Mouse (Mus musculus) limb, embryonic 10.5 days (tissue): ENCODE measurements around the gene Ccdc89. TPM values are rescaled to one million over a fixed set of nuclear protein-coding genes. Genes with fewer than 3 reads are reported as not detected.

Source experiments
- DNase-seq: peaks from one replicate; pipeline ENCODE4 v3.0.0-alpha.2; 2017; ENCODE audit warnings: low spot score
- H3K27ac ChIP-seq: fragments of 300-500 bp; sonication (generic); 2 replicates; pipeline ENCODE4 v1.5.1; 2016; ENCODE audit warnings: mild to moderate bottlenecking
- H3K27me3 ChIP-seq: fragments of 300-500 bp; sonication (generic); 2 replicates; pipeline ENCODE4 v1.6.1; 2016; ENCODE audit warnings: low read depth, mild to moderate bottlenecking; ENCODE audit not compliant: poor library complexity, severe bottlenecking
- H3K36me3 ChIP-seq: fragments of 300-500 bp; sonication (generic); 2 replicates; pipeline ENCODE4 v1.6.1; 2016; ENCODE audit warnings: mild to moderate bottlenecking, moderate library complexity
- H3K4me1 ChIP-seq: fragments of 300-500 bp; sonication (generic); 2 replicates; pipeline ENCODE4 v1.6.1; 2016
- H3K4me3 ChIP-seq: fragments of 300-500 bp; sonication (generic); 2 replicates; pipeline ENCODE4 v1.5.1; 2016; ENCODE audit warnings: mild to moderate bottlenecking, moderate library complexity
- H3K9me3 ChIP-seq: fragments of 300-500 bp; sonication (generic); replicated peaks from 2 replicates; pipeline ENCODE4 v1.6.1; 2016; ENCODE audit warnings: mild to moderate bottlenecking
- WGBS: fragments of 180-500 bp; shearing (Covaris S2); methylation state at CpG from one replicate; pipeline ENCODE4 v1.1.7; 2016; 5-methylcytosine and 5-hydroxymethylcytosine counted together
- polyA plus RNA-seq: library from polyadenylated mRNA; unstranded; fragments of >200 nt; fragmentation: Nextera tagmentation; extraction: Ambion mirVana; gene quantifications from 2 replicates; pipeline ENCODE4 v1.2.1, GENCODE M21; 2016

Ccdc89 gene
- polyA plus RNA-seq: 2.2 and 2.4 TPM in 2 replicates

DNA sequence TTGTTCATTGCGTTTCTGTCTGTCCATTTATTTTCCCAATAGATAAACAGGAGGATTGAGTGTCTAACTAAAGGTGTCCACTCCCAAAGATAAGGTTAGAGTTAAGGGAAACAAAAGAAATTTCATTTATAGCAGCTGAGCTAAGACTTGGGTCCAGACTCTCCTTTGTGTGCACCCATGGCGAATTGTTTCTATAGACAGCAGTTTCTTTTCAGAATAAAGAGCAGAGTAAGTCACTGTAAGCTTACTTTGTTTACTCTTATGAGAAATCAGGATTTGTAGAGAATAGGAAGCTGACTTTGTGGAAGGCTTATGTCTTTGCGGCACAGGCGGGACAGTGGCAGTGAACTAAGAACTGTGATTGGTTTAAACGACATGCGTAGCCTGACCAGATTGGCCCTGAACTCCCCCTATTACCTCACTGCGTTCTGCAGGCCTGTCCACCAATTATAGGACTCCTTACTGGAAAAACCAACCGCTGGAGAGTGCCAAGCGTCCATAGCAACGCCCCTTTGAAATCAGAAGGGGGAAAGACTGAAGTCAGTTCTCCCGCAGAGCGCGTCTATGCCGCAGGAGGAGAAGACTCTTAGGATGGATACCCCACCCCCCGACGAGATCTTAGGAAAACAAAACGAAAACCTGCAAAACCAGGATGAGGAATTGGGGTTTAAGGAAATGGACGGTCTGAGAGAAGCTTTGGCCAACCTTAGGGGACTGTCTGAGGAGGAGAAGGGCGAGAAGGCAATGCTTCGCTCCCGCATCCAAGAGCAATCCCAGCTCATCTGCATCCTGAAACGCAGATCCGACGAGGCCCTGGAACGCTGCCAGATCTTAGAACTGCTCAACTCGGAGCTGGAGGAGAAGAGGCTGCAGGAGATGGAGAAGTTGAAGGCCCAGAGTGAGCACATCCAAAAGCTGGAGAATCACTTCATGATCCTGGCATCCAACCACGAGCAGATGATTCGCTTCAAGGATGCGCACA, at the start of gene Ccdc89:
TSS of gene Ccdc89 (plus strand) at position 558 of the 982 bp plus-strand sequence.
- Histone ChIP-seq H3K36me3 (no peaks in the 10 kb centered on the region), H3K4me1 (peaks cover 8% of the 10 kb centered on the region), H3K9me3 (no peaks in the 10 kb centered on the region), H3K27ac (0 out of 2 replicates have a peak within 1 kb of the TSS, but pooled peaks have one; percentile 30), H3K27me3 (peaks cover 5% of the 10 kb centered on the region; the same call in 1 of the 2 replicates), H3K4me3 (peak within 1 kb of the TSS; percentile 49)
- DNase-seq: peak; percentile 65
- WGBS: 23% methylated on average over 29 of the region's 29 CpGs

DNA sequence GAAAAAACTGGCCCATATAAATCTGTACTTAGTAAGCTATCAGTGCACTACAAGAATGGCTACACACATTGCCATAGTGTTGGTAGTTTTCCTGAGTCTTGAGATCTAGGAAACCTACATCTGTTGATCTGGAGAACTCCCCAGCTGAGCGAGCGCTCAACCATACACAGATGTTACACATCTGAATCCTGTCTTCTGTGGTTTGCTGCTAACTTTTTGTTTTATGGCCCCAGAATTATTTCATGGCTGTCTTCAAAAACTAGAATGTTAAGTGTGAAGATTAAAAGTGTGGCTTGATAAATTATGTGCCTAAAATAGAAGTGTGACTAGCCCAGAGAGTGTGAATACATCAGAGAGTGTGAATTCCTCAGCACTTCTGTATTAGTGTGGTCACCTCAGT, 42.0 kb upstream of the Ccdc89 start:
- 89% methylated on average over 2 of the region's 2 CpGs for WGBS
- Histone ChIP-seq H3K27ac (no peak overlapping the region), H3K9me3 (no peaks in the 10 kb centered on the region), H3K36me3 (no peaks in the 10 kb centered on the region), H3K27me3 (no peaks in the 10 kb centered on the region), H3K4me3 (no peak overlapping the region), H3K4me1 (0 out of 2 replicates have a peak, but pooled peaks cover 3% of the 10 kb centered on the region)
- DNase-seq: no peak

GRCm38 (mm10) chr7:90386885-90387459, 39.4 kb upstream of the Ccdc89 start:
- DNase-seq: no peak
- Histone ChIP-seq H3K36me3 (no peaks in the 10 kb centered on the region), H3K9me3 (no peaks in the 10 kb centered on the region), H3K4me3 (no peak overlapping the region), H3K27ac (no peak overlapping the region), H3K27me3 (no peaks in the 10 kb centered on the region), H3K4me1 (0 out of 2 replicates have a peak, but pooled peaks cover 3% of the 10 kb centered on the region)
- WGBS: 14% methylated on average over 8 of the region's 8 CpGs

DNA sequence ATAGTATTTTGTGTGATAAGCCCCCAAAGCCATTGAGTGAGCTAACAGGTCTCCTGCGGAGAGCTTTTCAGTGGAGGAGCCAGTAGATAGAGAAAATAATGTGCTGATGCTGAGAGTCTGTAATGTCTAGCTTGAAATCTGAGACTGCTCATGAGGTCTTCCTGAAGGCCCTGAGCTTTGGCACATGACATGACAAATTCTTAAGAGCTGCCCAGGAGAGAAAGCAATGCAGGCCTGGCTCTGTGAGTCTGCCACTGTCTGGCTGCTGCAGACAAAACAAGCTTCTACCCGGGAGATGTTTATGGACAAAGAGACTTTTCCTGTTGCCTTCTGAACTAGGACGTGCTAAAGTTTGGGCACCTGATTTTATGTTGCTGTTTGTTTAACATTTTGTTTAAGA, 36.6 kb upstream of the Ccdc89 start:
- DNase-seq: no peak
- 60% methylated on average over 3 of the region's 3 CpGs for WGBS
- no peak overlapping the region for H3K27ac ChIP-seq
- no peaks in the 10 kb centered on the region for H3K36me3 ChIP-seq
- 0 out of 2 replicates have a peak, but pooled peaks cover 3% of the 10 kb centered on the region for H3K4me1 ChIP-seq
- H3K27me3 ChIP-seq: no peaks in the 10 kb centered on the region
- no peak overlapping the region for H3K4me3 ChIP-seq
- H3K9me3 ChIP-seq: no peaks in the 10 kb centered on the region

GRCm38 (mm10) chr7:90395073-90395472, 31.3 kb upstream of the Ccdc89 start:
- Histone ChIP-seq H3K4me3 (no peak overlapping the region), H3K27ac (no peak overlapping the region), H3K4me1 (peaks cover 4% of the 10 kb centered on the region; the same call in 1 of the 2 replicates), H3K9me3 (no peaks in the 10 kb centered on the region), H3K27me3 (no peaks in the 10 kb centered on the region), H3K36me3 (no peaks in the 10 kb centered on the region)
- no peak for DNase-seq
- 57% methylated on average over 4 of the region's 4 CpGs for WGBS

GRCm38 (mm10) chr7:90395928-90396327, 30.4 kb upstream of the Ccdc89 start:
- DNase-seq: no peak
- Histone ChIP-seq H3K27me3 (no peaks in the 10 kb centered on the region), H3K4me1 (peaks cover 4% of the 10 kb centered on the region; the same call in 1 of the 2 replicates), H3K27ac (no peak overlapping the region), H3K9me3 (no peaks in the 10 kb centered on the region), H3K4me3 (no peak overlapping the region), H3K36me3 (no peaks in the 10 kb centered on the region)
- WGBS: 62% methylated on average over 5 of the region's 5 CpGs

DNA sequence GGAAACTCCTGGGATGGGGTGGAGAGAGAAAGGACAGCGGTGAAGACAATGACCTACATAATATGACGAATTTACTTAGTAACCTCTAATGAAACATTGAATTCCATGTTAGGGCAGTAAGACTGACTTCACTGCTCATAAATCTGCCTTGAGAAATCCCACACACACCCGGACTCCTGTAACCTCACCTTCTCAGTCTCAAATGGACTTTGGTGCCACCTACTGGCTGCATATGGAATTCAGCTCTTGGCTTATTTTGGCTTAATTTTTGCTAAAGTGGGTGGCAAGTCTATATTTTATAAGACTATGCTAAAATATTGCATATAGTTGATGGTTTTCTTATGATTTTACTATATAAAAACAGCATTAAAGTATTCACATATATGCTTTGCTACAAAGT, 16.4 kb upstream of the Ccdc89 start:
- WGBS: 38% methylated on average over 3 of the region's 3 CpGs
- Histone ChIP-seq H3K36me3 (no peaks in the 10 kb centered on the region), H3K4me1 (0 out of 2 replicates have a peak, but pooled peaks cover 3% of the 10 kb centered on the region), H3K27ac (no peak overlapping the region), H3K9me3 (no peaks in the 10 kb centered on the region), H3K27me3 (no peaks in the 10 kb centered on the region), H3K4me3 (no peak overlapping the region)
- DNase-seq: peak; percentile 47

- H3K4me1 ChIP-seq: peaks cover 8% of the 10 kb centered on the region
Measured at GRCm38 (mm10) chr7:90427006-90427405, 629 bp downstream of the Ccdc89 start.

GRCm38 (mm10) chr7:90432221-90432620, 5.8 kb downstream of the Ccdc89 start:
- Histone ChIP-seq H3K27ac (no peak overlapping the region), H3K36me3 (no peaks in the 10 kb centered on the region), H3K4me1 (no peaks in the 10 kb centered on the region), H3K9me3 (no peaks in the 10 kb centered on the region), H3K27me3 (peaks cover 1% of the 10 kb centered on the region; the same call in 1 of the 2 replicates), H3K4me3 (no peak overlapping the region)
- no peak for DNase-seq

More at GRCm38 (mm10) chr7:90427006-90427405, 629 bp downstream of the Ccdc89 start:
- peaks cover 5% of the 10 kb centered on the region; the same call in 1 of the 2 replicates for H3K27me3 ChIP-seq
- no peak for DNase-seq
- H3K27ac ChIP-seq: 0 out of 2 replicates have a peak overlapping the region, but pooled peaks have one; percentile 30
- 63% methylated on average over 9 of the region's 9 CpGs for WGBS
- no peaks in the 10 kb centered on the region for H3K9me3 ChIP-seq
- no peaks in the 10 kb centered on the region for H3K36me3 ChIP-seq
- peak overlapping the region; percentile 49 for H3K4me3 ChIP-seq

DNA sequence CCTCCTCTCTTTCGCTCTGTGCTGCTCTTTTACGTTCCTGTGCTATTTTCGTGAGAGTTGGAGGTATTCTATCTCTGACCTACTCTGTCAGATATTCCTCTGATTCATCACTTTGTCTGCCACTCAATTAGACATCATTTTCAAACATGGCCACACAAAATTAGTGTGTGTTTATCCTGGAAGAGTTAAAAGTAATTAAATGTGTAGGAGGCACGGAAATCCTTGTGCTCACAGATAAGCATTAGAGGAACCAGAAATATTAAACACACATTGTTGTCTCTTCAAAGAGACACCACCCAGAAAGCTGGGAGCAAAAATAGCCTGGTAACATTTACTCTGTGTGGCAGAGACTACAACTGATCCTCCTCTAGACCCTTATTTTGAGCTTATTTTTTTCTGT, 13.7 kb downstream of the Ccdc89 start:
- WGBS: 86% methylated on average over 4 of the region's 4 CpGs
- Histone ChIP-seq H3K9me3 (no peaks in the 10 kb centered on the region), H3K4me3 (no peak overlapping the region), H3K36me3 (0 out of 2 replicates have a peak, but pooled peaks cover 2% of the 10 kb centered on the region), H3K27me3 (no peaks in the 10 kb centered on the region), H3K4me1 (no peaks in the 10 kb centered on the region), H3K27ac (no peak overlapping the region)
- no peak for DNase-seq

GRCm38 (mm10) chr7:90442070-90442469, 15.7 kb downstream of the Ccdc89 start:
- Histone ChIP-seq H3K4me3 (peak overlapping the region; percentile 95), H3K27ac (peak overlapping the region; percentile 100), H3K36me3 (peaks cover 10% of the 10 kb centered on the region), H3K27me3 (no peaks in the 10 kb centered on the region), H3K4me1 (no peaks in the 10 kb centered on the region), H3K9me3 (no peaks in the 10 kb centered on the region)
- WGBS: 13% methylated on average over 4 of the region's 4 CpGs
- DNase-seq: no peak

DNA sequence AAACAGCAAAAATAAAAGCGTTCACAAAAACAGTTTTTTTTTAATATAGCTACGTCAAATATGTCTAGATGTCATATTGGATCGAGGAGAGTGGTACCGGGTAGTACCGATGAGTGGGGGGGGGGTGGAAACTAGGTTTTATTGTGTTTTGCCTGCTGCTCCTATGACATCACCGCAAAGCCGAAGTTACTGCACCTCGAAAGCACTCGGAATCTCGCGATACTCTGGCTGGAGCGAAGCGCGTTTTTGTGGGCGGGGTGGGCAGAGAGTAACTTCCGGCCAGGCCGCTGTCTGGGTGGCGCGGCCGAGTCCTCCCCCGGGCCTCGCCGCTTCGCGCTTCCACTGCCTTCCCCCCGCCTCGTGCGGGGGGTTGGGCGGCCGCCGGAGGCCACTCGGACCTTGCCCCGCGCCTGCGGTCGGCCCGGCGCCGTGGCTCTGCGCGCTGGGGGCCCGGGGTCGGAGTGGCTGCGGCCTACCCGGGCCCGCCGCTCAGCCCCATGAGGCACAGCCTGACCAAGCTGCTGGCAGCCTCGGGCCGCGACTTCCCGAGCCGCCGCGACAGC, 16.2 kb downstream of the Ccdc89 start, which contains the start of gene Crebzf:
TSS of gene Crebzf (plus strand) at position 212 of the 563 bp plus-strand sequence.
- Histone ChIP-seq H3K4me1 (no peaks in the 10 kb centered on the region), H3K36me3 (peaks cover 16% of the 10 kb centered on the region), H3K27me3 (no peaks in the 10 kb centered on the region), H3K4me3 (peak within 1 kb of the TSS; percentile 95), H3K27ac (peak within 1 kb of the TSS; percentile 100), H3K9me3 (no peaks in the 10 kb centered on the region)
- under 1% methylated on average over 50 of the region's 54 CpGs for WGBS
- peak; percentile 96 for DNase-seq
